Mouse (Mus musculus): ENCODE data around the gene Fndc3b. TPM values are rescaled to one million over a fixed set of nuclear protein-coding genes. Genes with fewer than 3 reads are reported as not detected.

The Fndc3b gene
- polyA plus RNA-seq, 1 experiment from 2014 or later, result 13.3 TPM

DNA sequence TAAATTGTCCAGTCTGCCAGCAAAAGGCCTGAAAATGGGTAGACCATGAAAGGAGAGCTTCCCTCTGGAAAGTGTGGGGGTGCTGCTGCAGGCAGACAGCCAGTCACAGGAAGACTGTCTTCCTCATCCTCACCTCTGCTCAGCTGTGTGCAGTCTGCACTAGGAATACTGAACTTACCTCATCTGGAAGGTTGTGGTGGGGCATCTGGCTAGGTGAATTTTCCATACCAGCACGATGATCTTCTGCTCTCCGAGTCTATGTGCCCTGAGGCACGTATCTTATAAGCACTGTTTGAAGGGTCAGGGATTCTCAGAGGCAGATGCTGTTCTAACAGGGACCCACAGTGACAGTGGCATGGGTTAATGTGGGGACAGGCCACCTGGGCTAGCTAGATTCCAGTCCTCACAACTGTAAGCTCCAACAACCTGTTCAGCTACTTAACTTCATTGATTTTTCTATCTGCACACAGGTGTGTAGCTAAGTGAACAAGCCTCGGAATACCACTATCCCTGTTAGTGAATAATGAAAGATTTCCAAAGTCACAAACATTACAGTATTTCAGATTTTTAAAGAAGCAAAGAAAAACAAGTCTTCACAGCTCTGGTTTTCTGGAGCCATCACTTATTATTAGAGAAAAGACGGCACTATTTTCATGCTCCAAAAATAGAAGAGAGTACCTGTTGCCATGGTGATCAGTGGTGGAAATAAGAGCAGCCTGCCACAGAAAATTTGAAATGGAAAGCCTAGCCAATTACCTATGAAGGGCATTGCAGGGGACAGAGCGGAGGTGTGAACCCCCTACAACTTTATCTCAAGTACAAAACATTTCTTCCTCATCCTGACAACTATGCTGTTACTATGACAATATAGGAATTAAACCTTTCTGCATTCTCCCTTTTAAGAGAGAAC, 128.9 kb downstream of the Fndc3b start:
- Histone ChIP-seq H3K4me3 (ENCODE audit: low read depth, low read length) (no peak overlapping the region), H3K27me3 (replicated peaks; ENCODE audit: control insufficient read depth, insufficient read depth, low read length) (no peaks in the 10 kb centered on the region), H3K4me2 (replicated peaks; ENCODE audit: low read depth) (no peak overlapping the region), H3K4me1 (replicated peaks; ENCODE audit: control insufficient read depth, insufficient read depth, low read length) (no peaks in the 10 kb centered on the region), H3K9me3 (ENCODE audit: control insufficient read depth) (no peaks in the 10 kb centered on the region), H3K27ac (ENCODE audit: low read depth, low read length) (no peak overlapping the region), H3K36me3 (ENCODE audit: control insufficient read depth, insufficient read depth) (no peaks in the 10 kb centered on the region; the same call in 1 of the 2 replicates), H3K9ac (ENCODE audit: low read depth, low read length) (no peak overlapping the region)
- no peak for ATAC-seq
- WGBS, result 82% methylated on average over 6 of the region's 6 CpGs
- TF ChIP-seq CTCF (IDR thresholded peaks at IDR 0.05; ENCODE audit: low read depth), result no peak

GRCm38 (mm10) chr3:27580956-27581355, 130.2 kb downstream of the Fndc3b start:
- no peak for TF ChIP-seq CTCF (IDR thresholded peaks at IDR 0.05; ENCODE audit: low read depth)
- Histone ChIP-seq H3K27me3 (replicated peaks; ENCODE audit: control insufficient read depth, insufficient read depth, low read length) (no peaks in the 10 kb centered on the region), H3K4me1 (replicated peaks; ENCODE audit: control insufficient read depth, insufficient read depth, low read length) (no peaks in the 10 kb centered on the region), H3K27ac (ENCODE audit: low read depth, low read length) (no peak overlapping the region), H3K36me3 (ENCODE audit: control insufficient read depth, insufficient read depth) (no peaks in the 10 kb centered on the region), H3K9me3 (ENCODE audit: control insufficient read depth) (no peaks in the 10 kb centered on the region), H3K4me2 (replicated peaks; ENCODE audit: low read depth) (no peak overlapping the region), H3K4me3 (ENCODE audit: low read depth, low read length) (no peak overlapping the region), H3K9ac (ENCODE audit: low read depth, low read length) (no peak overlapping the region)
- WGBS, result 91% methylated on average over 8 of the region's 8 CpGs
- no peak for ATAC-seq

DNA sequence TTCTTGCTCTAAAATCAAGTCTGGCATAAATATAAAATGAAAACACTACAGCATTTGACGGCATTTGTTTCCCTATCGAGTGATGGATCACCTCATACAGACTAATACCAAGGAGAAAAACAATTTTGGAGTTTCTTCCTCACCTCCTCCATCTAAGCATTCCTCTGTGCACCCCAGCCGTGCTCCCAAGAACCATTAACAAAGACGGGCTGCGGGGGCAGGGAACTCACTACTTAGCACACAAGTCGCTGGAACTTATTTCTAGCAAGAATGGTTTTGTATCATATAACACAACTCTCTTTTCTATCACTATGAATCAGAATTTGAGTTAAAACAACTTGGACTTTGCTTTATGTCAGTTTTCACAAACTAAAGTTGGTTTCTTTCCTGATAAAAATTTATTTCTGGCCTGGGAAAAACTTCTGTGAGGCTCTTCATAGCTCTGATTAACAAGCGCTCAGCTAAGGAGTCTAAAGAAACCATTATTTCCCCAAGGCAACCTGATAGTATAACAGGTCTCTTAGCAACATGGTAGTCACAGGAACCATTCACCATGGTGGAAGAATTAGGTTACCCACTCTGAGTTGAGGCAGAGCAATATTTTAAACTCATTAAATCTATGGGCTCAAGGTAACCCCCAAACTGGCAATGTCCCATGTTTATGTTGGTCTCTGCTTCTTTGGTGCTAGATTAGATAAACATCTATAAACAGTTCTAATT, 131.1 kb downstream of the Fndc3b start:
- Histone ChIP-seq H3K27ac (ENCODE audit: low read depth, low read length) (no peak overlapping the region), H3K4me2 (replicated peaks; ENCODE audit: low read depth) (no peak overlapping the region), H3K9me3 (ENCODE audit: control insufficient read depth) (no peaks in the 10 kb centered on the region), H3K9ac (ENCODE audit: low read depth, low read length) (no peak overlapping the region), H3K36me3 (ENCODE audit: control insufficient read depth, insufficient read depth) (no peaks in the 10 kb centered on the region), H3K4me1 (replicated peaks; ENCODE audit: control insufficient read depth, insufficient read depth, low read length) (no peaks in the 10 kb centered on the region), H3K4me3 (ENCODE audit: low read depth, low read length) (no peak overlapping the region), H3K27me3 (replicated peaks; ENCODE audit: control insufficient read depth, insufficient read depth, low read length) (no peaks in the 10 kb centered on the region)
- WGBS, result 75% methylated on average over 7 of the region's 7 CpGs
- ATAC-seq, result no peak
- TF ChIP-seq CTCF (IDR thresholded peaks at IDR 0.05; ENCODE audit: low read depth), result no peak

DNA sequence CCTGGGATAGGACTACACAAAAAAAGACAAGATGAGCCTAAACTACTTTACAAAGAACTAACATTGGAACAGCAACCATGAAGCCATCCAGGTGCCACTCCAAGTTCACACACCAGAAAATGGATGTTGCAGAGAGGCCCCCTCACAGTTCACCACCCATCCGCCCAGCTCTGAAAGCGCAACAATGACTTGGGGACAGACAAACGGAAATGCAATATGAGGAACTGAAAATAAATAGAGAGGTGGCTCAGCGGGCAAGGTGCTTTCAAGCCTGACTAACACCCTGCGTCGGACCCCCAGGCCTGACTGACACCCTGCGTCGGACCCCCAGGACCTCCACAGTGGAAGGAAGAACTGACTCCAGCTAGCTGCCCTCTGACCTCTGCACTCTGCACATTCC, 131.9 kb downstream of the Fndc3b start:
- H3K27ac ChIP-seq (ENCODE audit: low read depth, low read length), result no peak overlapping the region
- H3K4me2 ChIP-seq (replicated peaks; ENCODE audit: low read depth), result no peak overlapping the region
- ATAC-seq, result no peak
- no peaks in the 10 kb centered on the region for H3K9me3 ChIP-seq (ENCODE audit: control insufficient read depth)
- TF ChIP-seq CTCF (IDR thresholded peaks at IDR 0.05; ENCODE audit: low read depth), result no peak
- no peaks in the 10 kb centered on the region for H3K36me3 ChIP-seq (ENCODE audit: control insufficient read depth, insufficient read depth)
- no peak overlapping the region for H3K9ac ChIP-seq (ENCODE audit: low read depth, low read length)
- 79% methylated on average over 8 of the region's 8 CpGs for WGBS
- no peak overlapping the region for H3K4me3 ChIP-seq (ENCODE audit: low read depth, low read length)
- H3K27me3 ChIP-seq (replicated peaks; ENCODE audit: control insufficient read depth, insufficient read depth, low read length), result no peaks in the 10 kb centered on the region
- H3K4me1 ChIP-seq (replicated peaks; ENCODE audit: control insufficient read depth, insufficient read depth, low read length), result no peaks in the 10 kb centered on the region

DNA sequence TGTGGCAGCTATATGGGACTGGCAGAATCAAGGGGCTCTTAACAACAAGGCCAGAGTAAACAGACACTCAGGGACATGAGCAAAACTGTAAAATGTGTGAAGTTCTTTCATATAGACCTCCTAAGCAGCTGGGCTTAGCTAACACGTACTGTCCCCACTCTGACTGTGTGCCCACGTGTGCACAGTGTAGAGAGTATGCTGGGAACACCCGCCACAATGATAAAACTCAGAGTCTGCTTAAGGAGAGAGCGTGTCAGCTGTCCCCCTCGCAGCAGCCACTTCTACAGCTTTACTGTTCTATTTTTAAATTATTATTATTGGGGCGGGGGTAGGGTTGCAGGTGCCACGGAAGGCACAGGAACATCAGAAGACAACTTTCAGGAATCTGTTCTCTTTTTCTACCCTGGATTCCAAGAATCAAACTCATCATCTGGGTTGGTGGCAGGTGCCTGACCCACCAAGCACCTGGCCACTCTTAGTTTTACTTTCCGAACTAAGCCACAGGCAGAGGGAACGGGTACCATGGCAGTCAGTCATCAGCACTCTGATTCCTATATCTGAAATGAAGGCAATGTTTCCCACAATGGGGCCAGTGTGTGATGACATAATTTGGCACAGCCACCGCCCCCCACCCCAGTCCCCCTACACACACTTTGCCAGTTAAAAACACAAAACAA, 133.6 kb downstream of the Fndc3b start:
- no peaks in the 10 kb centered on the region for H3K9me3 ChIP-seq (ENCODE audit: control insufficient read depth)
- WGBS, result 86% methylated on average over 10 of the region's 10 CpGs
- H3K4me2 ChIP-seq (replicated peaks; ENCODE audit: low read depth), result no peak overlapping the region
- H3K9ac ChIP-seq (ENCODE audit: low read depth, low read length), result no peak overlapping the region
- H3K36me3 ChIP-seq (ENCODE audit: control insufficient read depth, insufficient read depth), result no peaks in the 10 kb centered on the region
- H3K27me3 ChIP-seq (replicated peaks; ENCODE audit: control insufficient read depth, insufficient read depth, low read length), result no peaks in the 10 kb centered on the region
- TF ChIP-seq CTCF (IDR thresholded peaks at IDR 0.05; ENCODE audit: low read depth), result no peak
- no peak overlapping the region for H3K27ac ChIP-seq (ENCODE audit: low read depth, low read length)
- no peak overlapping the region for H3K4me3 ChIP-seq (ENCODE audit: low read depth, low read length)
- ATAC-seq, result no peak
- H3K4me1 ChIP-seq (replicated peaks; ENCODE audit: control insufficient read depth, insufficient read depth, low read length), result 0 out of 2 replicates have a peak, but pooled peaks cover 2% of the 10 kb centered on the region

DNA sequence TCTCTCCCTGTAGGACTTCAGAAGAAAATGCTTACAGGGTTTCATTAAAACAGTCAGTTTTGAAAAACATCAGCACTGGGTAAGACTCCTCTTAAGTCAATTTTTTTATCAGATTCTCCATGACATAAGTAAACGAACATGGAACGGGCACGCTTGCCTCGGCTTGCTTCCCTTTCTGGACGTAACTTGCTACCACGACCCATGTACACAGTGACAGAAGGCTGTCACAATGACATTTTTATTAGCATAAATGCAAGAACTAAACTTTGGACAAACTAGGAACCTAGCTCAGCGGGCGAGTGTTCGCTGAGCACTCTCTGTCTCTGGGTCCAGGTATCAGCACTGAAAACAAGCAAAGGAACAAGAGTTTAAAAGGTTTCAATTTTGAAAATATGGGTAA, 136.9 kb downstream of the Fndc3b start:
- Histone ChIP-seq H3K4me2 (replicated peaks; ENCODE audit: low read depth) (no peak overlapping the region), H3K9ac (ENCODE audit: low read depth, low read length) (no peak overlapping the region), H3K4me1 (replicated peaks; ENCODE audit: control insufficient read depth, insufficient read depth, low read length) (0 out of 2 replicates have a peak, but pooled peaks cover 2% of the 10 kb centered on the region), H3K27me3 (replicated peaks; ENCODE audit: control insufficient read depth, insufficient read depth, low read length) (no peaks in the 10 kb centered on the region), H3K9me3 (ENCODE audit: control insufficient read depth) (no peaks in the 10 kb centered on the region), H3K4me3 (ENCODE audit: low read depth, low read length) (no peak overlapping the region), H3K36me3 (ENCODE audit: control insufficient read depth, insufficient read depth) (no peaks in the 10 kb centered on the region), H3K27ac (ENCODE audit: low read depth, low read length) (no peak overlapping the region)
- no peak for ATAC-seq
- TF ChIP-seq CTCF (IDR thresholded peaks at IDR 0.05; ENCODE audit: low read depth), result no peak
- 65% methylated on average over 9 of the region's 9 CpGs for whole genome bisulfite sequencing
